Mouse (Mus musculus) thymus, adult 2 months (tissue): ENCODE results near the gene Ap1g2.

ENCODE experiments used
- CTCF ChIP-seq: fragments of 200-500 bp; IDR thresholded peaks from 2 replicates; pipeline ENCODE4 v1.5.1; 2012; ENCODE audit warnings: mild to moderate bottlenecking, control low read depth, low read length, moderate library complexity, borderline replicate concordance; ENCODE audit not compliant: control insufficient read depth, poor library complexity, insufficient read depth; ENCODE audit errors: extremely low read depth
- POLR2A ChIP-seq: fragments of 200-500 bp; IDR thresholded peaks from 2 replicates; pipeline ENCODE4 v1.6.1; 2012; ENCODE audit warnings: mild to moderate bottlenecking, low read length, control low read depth, moderate library complexity; ENCODE audit not compliant: control insufficient read depth, poor library complexity, insufficient read depth; ENCODE audit errors: extremely low read depth

- no peak for TF ChIP-seq POLR2A
- TF ChIP-seq CTCF = no peak
Observed at GRCm38 (mm10) chr14:55095671-55096070, 10.7 kb downstream of the Ap1g2 start.
